Mouse (Mus musculus): ENCODE measurements around the gene Tex14.

GRCm38 (mm10) chr11:87443373-87443883, 38.6 kb downstream of the Tex14 start:
- no peak for TF ChIP-seq CTCF (IDR thresholded peaks at IDR 0.05; ENCODE audit: insufficient read depth, low read length)
- TF ChIP-seq POLR2A (IDR thresholded peaks at IDR 0.05; ENCODE audit: borderline replicate concordance, extremely low read depth, low read depth, low read length): no peak
